Mouse (Mus musculus): ENCODE results near the gene Ndrg3. TPM values are rescaled to one million over a fixed set of nuclear protein-coding genes. Genes with fewer than 3 reads are reported as not detected.
"Not testable (repeated sequence)": the region's sequence is repeated elsewhere in the genome, so short reads cannot be mapped to it uniquely, and the experiment has no call there.

Gene Ndrg3
- total RNA-seq, 4 experiments from 2014 or later, result 29.0 to 35.6 (median 31.3) TPM

- no peak for DNase-seq (ENCODE audit: low spot score in 2 of 2)
Measured at GRCm38 (mm10) chr2:156998263-156998662, 6.4 kb upstream of the Ndrg3 start.

GRCm38 (mm10) chr2:156996576-156996975 is 4.7 kb upstream of the Ndrg3 start:
- peak in 1 of 2 experiments; percentile 45 for DNase-seq (ENCODE audit: low spot score in 2 of 2)

GRCm38 (mm10) chr2:156990727-156991431 is 977 bp downstream of the Ndrg3 start:
- no peak for DNase-seq (ENCODE audit: low spot score in 2 of 2)

- no peak for DNase-seq (ENCODE audit: low spot score in 2 of 2)
Measured at GRCm38 (mm10) chr2:156987316-156987715, 4.5 kb downstream of the Ndrg3 start.

- DNase-seq (ENCODE audit: low spot score in 2 of 2), result peak in 1 of 2 experiments; percentile 25
Measured at GRCm38 (mm10) chr2:156982864-156983263, 9.0 kb downstream of the Ndrg3 start.

GRCm38 (mm10) chr2:156981291-156981690 is 10.6 kb downstream of the Ndrg3 start:
- no peak for DNase-seq (ENCODE audit: low spot score in 2 of 2)

- DNase-seq (ENCODE audit: low spot score in 2 of 2), result no peak
Measured at GRCm38 (mm10) chr2:156980059-156980458, 11.8 kb downstream of the Ndrg3 start.

- DNase-seq (ENCODE audit: low spot score in 2 of 2), result no peak
Measured at GRCm38 (mm10) chr2:156976711-156977110, 15.1 kb downstream of the Ndrg3 start.

- DNase-seq (ENCODE audit: low spot score in 2 of 2), result no peak
Measured at GRCm38 (mm10) chr2:156974967-156975366, 16.9 kb downstream of the Ndrg3 start.

- no peak for DNase-seq (ENCODE audit: low spot score in 2 of 2)
Measured at GRCm38 (mm10) chr2:156973316-156974100, 18.3 kb downstream of the Ndrg3 start.

GRCm38 (mm10) chr2:156970253-156970652 is 21.6 kb downstream of the Ndrg3 start:
- DNase-seq (ENCODE audit: low spot score in 2 of 2), result no peak

- DNase-seq (ENCODE audit: low spot score in 2 of 2), result no peak
Measured at GRCm38 (mm10) chr2:156968501-156968900, 23.4 kb downstream of the Ndrg3 start.

GRCm38 (mm10) chr2:156967388-156967787 is 24.5 kb downstream of the Ndrg3 start:
- DNase-seq (ENCODE audit: low spot score in 2 of 2), result no peak

GRCm38 (mm10) chr2:156963891-156964290 is 28.0 kb downstream of the Ndrg3 start:
- DNase-seq (ENCODE audit: low spot score in 2 of 2), result no peak

- no peak for DNase-seq (ENCODE audit: low spot score in 2 of 2)
Measured at GRCm38 (mm10) chr2:156958496-156959252, 33.2 kb downstream of the Ndrg3 start.

GRCm38 (mm10) chr2:156957035-156957434 is 34.8 kb downstream of the Ndrg3 start:
- DNase-seq (ENCODE audit: low spot score in 2 of 2), result no peak

- DNase-seq (ENCODE audit: low spot score in 2 of 2), result no peak
Measured at GRCm38 (mm10) chr2:156956306-156956705, 35.5 kb downstream of the Ndrg3 start.

GRCm38 (mm10) chr2:156954463-156954862 is 37.4 kb downstream of the Ndrg3 start:
- DNase-seq (ENCODE audit: low spot score in 2 of 2), result no peak

- no peak for DNase-seq (ENCODE audit: low spot score in 2 of 2)
Measured at GRCm38 (mm10) chr2:156951301-156952094, 40.4 kb downstream of the Ndrg3 start.

- no peak for DNase-seq (ENCODE audit: low spot score in 2 of 2)
Measured at GRCm38 (mm10) chr2:156950816-156951215, 41.0 kb downstream of the Ndrg3 start.

- DNase-seq (ENCODE audit: low spot score in 2 of 2), result not testable (repeated sequence)
Measured at GRCm38 (mm10) chr2:156941523-156941922, 50.3 kb downstream of the Ndrg3 start.
